Mouse (Mus musculus): ENCODE results near the gene Cebpb.

Gene Cebpb

DNA sequence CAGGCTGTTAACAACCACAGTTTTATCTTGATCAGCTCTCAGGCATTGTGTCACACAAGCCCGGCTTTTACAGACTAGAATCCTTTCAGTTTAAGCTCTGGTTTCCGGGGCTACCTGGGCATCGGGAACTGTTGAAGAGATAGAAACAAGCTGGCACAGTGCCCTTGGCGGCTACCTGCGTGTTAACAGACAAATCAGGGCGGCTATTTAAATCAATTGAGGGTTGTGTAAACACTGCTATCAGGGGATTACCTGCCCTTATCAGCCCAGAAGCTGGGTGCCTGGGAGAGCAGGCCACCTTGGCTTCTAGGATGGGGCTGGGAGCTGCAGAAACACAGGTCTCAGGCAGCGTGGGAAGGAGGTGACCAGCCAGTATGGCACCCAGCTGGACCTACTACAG, 36.0 kb upstream of the Cebpb start:
- no peak for TF ChIP-seq POU5F1 (IDR thresholded peaks at IDR 0.05; ENCODE audit: borderline replicate concordance, low read length)
- TF ChIP-seq CTCF (conservative IDR thresholded peaks at IDR 0.05; ENCODE audit: low read length), result no peak
- no peak for TF ChIP-seq NANOG (IDR thresholded peaks at IDR 0.05; ENCODE audit: borderline replicate concordance, low read length)
- H3K4me3 ChIP-seq (replicated peaks; ENCODE audit: low read length), result no peak overlapping the region
- H3K36me3 ChIP-seq (ENCODE audit: insufficient read depth, low read length), result peaks cover 81% of the 10 kb centered on the region

DNA sequence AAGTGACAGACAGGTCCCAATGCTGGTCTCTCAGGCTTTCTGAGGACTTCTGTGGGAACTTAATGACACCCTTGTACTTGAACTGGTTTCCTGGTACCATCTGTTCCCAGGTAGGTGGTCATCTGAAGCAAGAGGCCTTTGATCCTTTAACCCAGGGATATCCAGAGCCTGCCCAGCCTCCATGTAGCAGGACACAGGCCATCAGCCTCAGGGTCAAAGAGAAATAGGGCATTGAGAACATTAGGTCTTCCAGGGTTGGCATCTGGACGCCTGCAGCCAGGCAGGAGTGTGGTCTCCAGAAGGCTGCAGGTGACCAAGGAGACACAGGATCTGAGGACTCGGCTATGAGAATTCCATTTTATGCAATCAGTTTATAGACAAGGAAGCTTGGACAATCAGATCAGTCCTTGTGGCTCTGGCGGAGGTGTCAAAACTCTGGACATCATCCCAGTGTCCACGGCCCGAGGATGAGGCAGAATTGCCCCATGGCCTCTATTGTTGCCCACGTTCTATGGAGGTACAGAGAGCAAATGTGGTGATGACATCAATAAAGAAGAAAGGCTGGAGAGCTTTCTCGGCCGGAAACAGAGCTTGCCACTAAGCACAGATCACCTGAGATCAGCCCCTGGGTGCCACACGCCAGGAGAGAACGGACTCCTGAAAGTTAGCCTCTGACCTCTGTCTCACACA, 33.7 kb upstream of the Cebpb start:
- peaks cover 27% of the 10 kb centered on the region for H3K4me1 ChIP-seq (replicated peaks; ENCODE audit: low read depth, low read length)
- TF ChIP-seq CTCF (conservative IDR thresholded peaks at IDR 0.05; ENCODE audit: low read length), result no peak
- no peak for TF ChIP-seq NANOG (IDR thresholded peaks at IDR 0.05; ENCODE audit: borderline replicate concordance, low read length)
- no peak for TF ChIP-seq POU5F1 (IDR thresholded peaks at IDR 0.05; ENCODE audit: borderline replicate concordance, low read length)
- H3K4me3 ChIP-seq (replicated peaks; ENCODE audit: low read length), result no peak overlapping the region
- H3K9me3 ChIP-seq (ENCODE audit: low read length), result no peaks in the 10 kb centered on the region
- peaks cover 75% of the 10 kb centered on the region for H3K36me3 ChIP-seq (ENCODE audit: insufficient read depth, low read length)
- H3K27me3 ChIP-seq (ENCODE audit: insufficient read depth, low read length), result no peaks in the 10 kb centered on the region

More for the DNA sequence above, 36.0 kb upstream of the Cebpb start:
- no peaks in the 10 kb centered on the region for H3K27me3 ChIP-seq (ENCODE audit: insufficient read depth, low read length)
- H3K4me1 ChIP-seq (replicated peaks; ENCODE audit: low read depth, low read length), result peaks cover 9% of the 10 kb centered on the region
- no peaks in the 10 kb centered on the region for H3K9me3 ChIP-seq (ENCODE audit: low read length)

DNA sequence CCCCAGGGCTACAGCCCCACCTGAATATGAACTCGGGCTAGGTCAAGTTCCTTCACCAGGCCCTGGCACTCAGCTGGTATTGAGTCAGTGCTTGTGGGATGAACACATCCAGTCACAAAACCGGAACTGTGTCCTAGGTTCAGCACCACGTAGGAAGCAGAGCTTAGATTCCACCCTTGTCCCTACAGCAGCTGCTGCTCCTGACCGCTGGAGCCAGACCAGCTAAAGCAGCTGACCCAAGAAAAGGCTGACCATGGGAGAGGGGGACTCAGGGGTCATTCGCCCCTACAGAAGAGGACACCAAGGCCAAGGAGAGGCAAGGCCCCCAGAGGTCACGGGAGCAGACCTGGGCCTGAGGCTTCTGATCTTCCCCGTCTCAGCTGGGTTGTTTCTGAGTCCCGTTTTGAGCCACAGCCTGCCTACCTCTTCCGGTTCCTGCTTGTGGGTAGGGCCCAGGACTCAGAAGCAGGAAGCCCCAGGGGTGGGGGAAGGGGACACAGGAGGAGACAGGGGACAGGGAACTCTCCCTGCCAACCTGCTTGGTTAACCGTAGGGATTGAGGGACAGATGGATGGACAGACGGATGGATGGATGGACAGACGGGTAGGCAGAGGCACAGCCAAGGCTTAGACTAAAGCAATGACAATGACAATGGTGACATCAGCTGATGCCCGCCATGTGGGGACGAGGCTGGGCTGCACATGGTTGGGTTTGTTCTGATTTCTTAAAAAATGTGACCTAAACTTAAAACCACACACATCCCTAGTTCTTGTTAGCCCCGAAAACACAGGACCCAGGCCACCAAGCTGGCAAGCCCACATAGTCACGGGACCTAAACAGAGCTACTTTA, 31.9 kb upstream of the Cebpb start:
- Histone ChIP-seq H3K4me1 (replicated peaks; ENCODE audit: low read depth, low read length) (peaks cover 39% of the 10 kb centered on the region), H3K4me3 (replicated peaks; ENCODE audit: low read length) (no peak overlapping the region), H3K9me3 (ENCODE audit: low read length) (no peaks in the 10 kb centered on the region), H3K36me3 (ENCODE audit: insufficient read depth, low read length) (peaks cover 58% of the 10 kb centered on the region), H3K27me3 (ENCODE audit: insufficient read depth, low read length) (peaks cover 8% of the 10 kb centered on the region)
- TF ChIP-seq POU5F1 (IDR thresholded peaks at IDR 0.05; ENCODE audit: borderline replicate concordance, low read length), result no peak
- TF ChIP-seq NANOG (IDR thresholded peaks at IDR 0.05; ENCODE audit: borderline replicate concordance, low read length), result no peak
- no peak for TF ChIP-seq CTCF (conservative IDR thresholded peaks at IDR 0.05; ENCODE audit: low read length)

DNA sequence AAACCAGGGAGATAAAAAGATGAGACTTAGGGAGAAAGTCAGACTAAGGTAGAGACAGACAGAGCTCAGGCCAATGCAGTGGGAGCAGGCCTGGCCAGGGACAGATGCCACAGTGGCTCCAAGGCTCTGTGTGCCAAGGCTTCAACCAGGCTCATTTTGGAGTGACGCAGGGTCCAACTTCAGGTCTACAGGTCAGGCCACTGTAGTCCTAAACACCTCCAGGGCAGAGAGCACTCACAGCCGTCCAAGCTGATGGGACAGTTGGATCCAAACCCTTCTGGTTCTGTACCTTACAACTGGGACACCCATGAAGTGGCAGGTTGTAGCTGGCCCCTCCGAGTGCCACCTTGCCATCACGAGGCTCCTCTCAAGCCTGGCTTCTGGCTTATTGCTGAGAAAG, 30.7 kb upstream of the Cebpb start:
- Histone ChIP-seq H3K4me3 (replicated peaks; ENCODE audit: low read length) (no peak overlapping the region), H3K36me3 (ENCODE audit: insufficient read depth, low read length) (peaks cover 46% of the 10 kb centered on the region), H3K9me3 (ENCODE audit: low read length) (no peaks in the 10 kb centered on the region), H3K4me1 (replicated peaks; ENCODE audit: low read depth, low read length) (peaks cover 47% of the 10 kb centered on the region), H3K27me3 (ENCODE audit: insufficient read depth, low read length) (peaks cover 20% of the 10 kb centered on the region)
- TF ChIP-seq NANOG (IDR thresholded peaks at IDR 0.05; ENCODE audit: borderline replicate concordance, low read length), result no peak
- no peak for TF ChIP-seq POU5F1 (IDR thresholded peaks at IDR 0.05; ENCODE audit: borderline replicate concordance, low read length)
- TF ChIP-seq CTCF (conservative IDR thresholded peaks at IDR 0.05; ENCODE audit: low read length), result no peak

DNA sequence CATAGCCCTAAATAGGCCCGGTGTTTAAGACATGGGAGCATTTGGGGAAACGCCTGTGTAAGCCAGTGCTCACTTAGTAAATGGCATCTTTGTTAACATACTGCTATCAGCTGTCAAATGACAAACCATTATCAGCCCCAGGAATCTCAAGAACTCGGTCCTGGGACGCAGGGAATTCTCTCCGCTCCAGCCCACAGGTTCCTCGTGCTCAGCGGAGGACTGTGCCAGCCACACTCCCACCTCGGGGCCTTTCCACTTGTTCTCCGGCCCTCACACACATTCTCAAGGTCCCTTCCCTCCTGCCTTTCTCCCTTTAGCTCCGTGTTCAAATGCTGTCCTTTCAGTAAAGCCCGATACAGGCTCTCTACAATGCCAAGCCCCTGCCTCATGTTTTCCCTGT, 30.0 kb upstream of the Cebpb start:
- TF ChIP-seq POU5F1 (IDR thresholded peaks at IDR 0.05; ENCODE audit: borderline replicate concordance, low read length) (no peak), NANOG (IDR thresholded peaks at IDR 0.05; ENCODE audit: borderline replicate concordance, low read length) (no peak), CTCF (conservative IDR thresholded peaks at IDR 0.05; ENCODE audit: low read length) (no peak)
- Histone ChIP-seq H3K4me1 (replicated peaks; ENCODE audit: low read depth, low read length) (peaks cover 47% of the 10 kb centered on the region), H3K9me3 (ENCODE audit: low read length) (no peaks in the 10 kb centered on the region), H3K27me3 (ENCODE audit: insufficient read depth, low read length) (peaks cover 24% of the 10 kb centered on the region), H3K4me3 (replicated peaks; ENCODE audit: low read length) (0 out of 2 replicates have a peak overlapping the region, but pooled peaks have one; percentile 89), H3K36me3 (ENCODE audit: insufficient read depth, low read length) (peaks cover 39% of the 10 kb centered on the region)

DNA sequence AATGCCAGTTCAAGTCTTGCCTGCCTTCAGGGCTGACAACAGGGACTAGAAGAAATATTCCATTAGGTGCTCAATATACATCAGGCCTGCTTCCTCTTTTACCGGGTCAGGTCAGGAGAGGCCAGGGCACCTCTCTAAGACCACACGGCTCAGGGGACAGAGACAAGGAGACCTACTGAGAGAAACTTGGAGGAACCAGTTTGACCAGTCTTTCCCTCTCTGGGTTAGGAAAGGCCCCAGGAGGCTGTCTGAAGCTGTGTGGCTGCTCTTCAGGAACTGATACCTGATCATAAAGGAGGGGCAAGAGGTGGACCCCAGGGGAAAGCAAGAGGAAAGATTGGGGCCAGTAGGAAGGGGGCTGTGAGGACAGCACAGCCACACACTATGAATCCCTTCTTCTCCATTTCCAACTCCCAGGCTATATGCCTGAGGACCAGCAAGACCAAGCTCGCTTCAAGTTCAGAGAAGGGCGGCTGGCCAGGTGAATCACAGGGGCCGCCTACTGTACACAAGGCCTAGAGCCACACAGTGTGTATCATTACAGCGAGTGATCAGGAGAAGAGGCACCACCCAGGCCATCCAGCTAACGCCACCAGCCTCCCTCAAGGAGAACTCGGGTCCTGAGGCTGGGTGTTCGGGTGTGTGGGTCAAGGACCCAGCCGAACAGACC, 29.4 kb upstream of the Cebpb start:
- no peak for TF ChIP-seq NANOG (IDR thresholded peaks at IDR 0.05; ENCODE audit: borderline replicate concordance, low read length)
- Histone ChIP-seq H3K36me3 (ENCODE audit: insufficient read depth, low read length) (peaks cover 33% of the 10 kb centered on the region), H3K4me1 (replicated peaks; ENCODE audit: low read depth, low read length) (peaks cover 47% of the 10 kb centered on the region), H3K27me3 (ENCODE audit: insufficient read depth, low read length) (peaks cover 24% of the 10 kb centered on the region), H3K4me3 (replicated peaks; ENCODE audit: low read length) (peak overlapping the region; percentile 89), H3K9me3 (ENCODE audit: low read length) (no peaks in the 10 kb centered on the region)

DNA sequence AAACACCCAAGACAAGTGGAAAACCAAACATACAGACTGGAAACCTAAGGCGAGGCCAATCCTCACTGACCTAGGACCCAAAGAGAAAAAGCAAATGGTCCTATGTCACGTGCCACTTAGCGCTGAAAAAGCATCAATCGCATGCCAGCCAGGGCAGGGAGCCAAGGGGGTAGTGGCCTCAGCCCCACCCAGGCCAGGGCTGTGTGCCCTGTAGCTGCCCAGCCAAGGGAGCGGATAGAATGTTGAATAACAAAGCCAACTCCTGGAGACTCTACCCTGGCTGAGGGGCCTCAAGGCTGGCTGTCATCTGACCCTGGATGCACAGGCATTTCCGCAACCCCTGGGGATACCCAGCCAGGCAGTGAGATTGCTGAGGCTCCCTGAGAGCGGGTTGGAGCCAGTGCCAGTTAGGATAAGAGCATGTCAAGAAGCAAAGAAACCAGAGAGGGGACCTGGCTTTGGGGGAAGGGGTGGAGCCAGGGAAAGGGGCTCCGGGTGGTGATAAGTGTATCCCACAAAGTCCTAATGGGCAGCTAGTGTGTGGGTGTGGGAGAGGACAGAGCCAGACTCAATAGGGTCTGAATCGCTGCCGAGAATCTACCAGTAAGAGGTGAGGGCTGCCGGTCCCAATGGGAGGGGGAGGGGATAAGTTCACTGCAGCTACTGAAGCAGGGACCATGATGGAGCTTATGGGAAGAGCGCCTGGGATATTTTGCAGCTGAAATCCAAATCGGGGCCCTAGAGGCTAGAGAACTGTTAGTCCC, 28.7 kb upstream of the Cebpb start:
- H3K4me3 ChIP-seq (replicated peaks; ENCODE audit: low read length), result peak overlapping the region; percentile 89
- peaks cover 47% of the 10 kb centered on the region for H3K4me1 ChIP-seq (replicated peaks; ENCODE audit: low read depth, low read length)
- no peak for TF ChIP-seq NANOG (IDR thresholded peaks at IDR 0.05; ENCODE audit: borderline replicate concordance, low read length)
- no peak for TF ChIP-seq POU5F1 (IDR thresholded peaks at IDR 0.05; ENCODE audit: borderline replicate concordance, low read length)
- no peak for TF ChIP-seq CTCF (conservative IDR thresholded peaks at IDR 0.05; ENCODE audit: low read length)
- no peaks in the 10 kb centered on the region for H3K9me3 ChIP-seq (ENCODE audit: low read length)
- H3K27me3 ChIP-seq (ENCODE audit: insufficient read depth, low read length), result peaks cover 28% of the 10 kb centered on the region
- peaks cover 26% of the 10 kb centered on the region for H3K36me3 ChIP-seq (ENCODE audit: insufficient read depth, low read length)

DNA sequence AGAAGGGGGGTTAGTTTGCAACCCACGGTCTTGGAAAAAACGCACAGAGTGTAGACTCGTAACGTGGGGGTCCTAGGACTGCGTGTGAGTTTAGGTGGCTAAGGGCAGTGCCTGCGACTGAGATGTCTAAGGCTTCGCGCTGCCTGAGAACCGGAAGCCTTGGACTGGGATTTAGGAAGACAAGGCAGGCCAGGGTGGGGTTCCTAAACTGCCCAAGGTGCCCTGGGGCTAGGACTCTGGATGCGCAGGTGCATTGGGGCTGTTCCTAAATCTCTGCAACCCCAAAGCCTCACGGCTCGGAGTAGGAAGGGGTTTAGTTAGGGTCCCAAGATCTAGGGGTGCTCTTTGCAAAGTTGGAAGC, 28.1 kb upstream of the Cebpb start:
- H3K9me3 ChIP-seq (ENCODE audit: low read length), result no peaks in the 10 kb centered on the region
- no peak for TF ChIP-seq POU5F1 (IDR thresholded peaks at IDR 0.05; ENCODE audit: borderline replicate concordance, low read length)
- peaks cover 25% of the 10 kb centered on the region for H3K36me3 ChIP-seq (ENCODE audit: insufficient read depth, low read length)
- H3K4me3 ChIP-seq (replicated peaks; ENCODE audit: low read length), result peak overlapping the region; percentile 89
- H3K27me3 ChIP-seq (ENCODE audit: insufficient read depth, low read length), result peaks cover 28% of the 10 kb centered on the region
- H3K4me1 ChIP-seq (replicated peaks; ENCODE audit: low read depth, low read length), result peaks cover 47% of the 10 kb centered on the region
